Mouse (Mus musculus) lung, adult 2 months (tissue): ENCODE results near the gene Dolk.

Experiments
- CTCF ChIP-seq: fragments of 200-500 bp; IDR thresholded peaks from 2 replicates; pipeline ENCODE4 v1.5.1; 2011; ENCODE audit warnings: mild to moderate bottlenecking, low read length, control low read depth; ENCODE audit not compliant: insufficient read depth
- POLR2A ChIP-seq: fragments of 200-500 bp; IDR thresholded peaks from 2 replicates; pipeline ENCODE4 v1.6.1; 2011; ENCODE audit warnings: low read depth, mild to moderate bottlenecking, control low read depth, low read length, borderline replicate concordance; ENCODE audit errors: extremely low read depth

DNA sequence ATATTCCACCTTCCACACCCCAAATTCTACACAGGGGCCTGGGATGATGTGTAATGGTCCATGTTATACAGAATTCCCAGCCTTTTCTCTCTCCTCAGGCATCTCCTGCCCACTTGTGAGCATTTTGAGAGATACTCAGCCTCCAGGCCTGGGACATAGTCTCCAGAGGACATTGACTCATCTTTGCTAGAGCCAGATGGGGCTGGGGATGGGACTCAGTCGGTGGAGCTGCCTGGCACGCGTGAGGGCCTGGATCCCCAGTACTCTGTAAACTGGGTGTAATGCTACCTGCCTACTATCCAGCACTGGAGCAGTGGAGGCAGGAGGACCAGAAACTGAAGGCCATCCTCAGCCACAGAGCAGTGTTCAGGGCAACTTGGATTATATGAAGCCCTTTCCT, 37.0 kb downstream of the Dolk start:
- TF ChIP-seq POLR2A (no peak), CTCF (no peak)
